Mouse (Mus musculus): ENCODE results near the gene Ccdc96.
A peak's percentile ranks its signal among the peaks of the same experiment; 100 is the strongest.

- TF ChIP-seq CTCF (IDR thresholded peaks at IDR 0.05; ENCODE audit: insufficient read depth, low read length) (peak; percentile 82), POLR2A (IDR thresholded peaks at IDR 0.05; ENCODE audit: borderline replicate concordance, extremely low read depth, low read depth, low read length) (no peak)
Measured at GRCm38 (mm10) chr5:36474283-36474682, 10.1 kb upstream of the Ccdc96 start.

Measured in lung, adult 2 months (tissue).